Mouse (Mus musculus) forebrain, embryonic 13.5 days (tissue): ENCODE measurements at regions not wholly inside any gene's neighbourhood (a gene's known extent, or its start where the extent isn't known, plus 50 kb on each side); places are given as distances from the start of the nearest gene placed in this dataset.
A peak's percentile ranks its signal among the peaks of the same experiment; 100 is the strongest.

Experiments
- ATAC-seq: fragments of 200-750 bp; cut with Nextera tagmentation; 2 replicates; pipeline ENCODE4 v1.8.0; 2017
- H3K27ac ChIP-seq: fragments of 300-500 bp; sonication (generic); 2 replicates; pipeline ENCODE4 v1.5.1; 2015; ENCODE audit warnings: inconsistent platforms, mild to moderate bottlenecking, moderate library complexity
- H3K27me3 ChIP-seq: fragments of 300-500 bp; sonication (generic); 2 replicates; pipeline ENCODE4 v1.6.1; 2015; ENCODE audit warnings: mild to moderate bottlenecking, inconsistent platforms
- H3K36me3 ChIP-seq: fragments of 300-500 bp; sonication (generic); 2 replicates; pipeline ENCODE4 v1.6.1; 2015; ENCODE audit warnings: mild to moderate bottlenecking, inconsistent platforms; ENCODE audit not compliant: poor library complexity, severe bottlenecking
- H3K4me1 ChIP-seq: fragments of 300-500 bp; sonication (generic); 2 replicates; pipeline ENCODE4 v1.6.1; 2015; ENCODE audit warnings: inconsistent platforms
- H3K4me2 ChIP-seq: fragments of 300-500 bp; sonication (generic); 2 replicates; pipeline ENCODE4 v1.6.1; 2015; ENCODE audit warnings: inconsistent platforms, mild to moderate bottlenecking, moderate library complexity
- H3K4me3 ChIP-seq: fragments of 300-500 bp; sonication (generic); 2 replicates; pipeline ENCODE4 v1.5.1; 2015; ENCODE audit warnings: mild to moderate bottlenecking, inconsistent platforms
- H3K9ac ChIP-seq: fragments of 300-500 bp; sonication (generic); 2 replicates; pipeline ENCODE4 v1.6.1; 2015; ENCODE audit warnings: mild to moderate bottlenecking, inconsistent platforms
- H3K9me3 ChIP-seq: fragments of 300-500 bp; sonication (generic); replicated peaks from 2 replicates; pipeline ENCODE4 v1.6.1; 2016; ENCODE audit warnings: inconsistent platforms
- WGBS: fragments of 180-500 bp; shearing (Covaris S2); methylation state at CpG from one replicate; pipeline ENCODE4 v1.1.7; 2015; 5-methylcytosine and 5-hydroxymethylcytosine counted together

GRCm38 (mm10) chr17:76205082-76205481 lies 653.3 kb upstream of the Fam98a start:
- no peak overlapping the region for H3K9ac ChIP-seq
- no peak for ATAC-seq
- H3K27me3 ChIP-seq: no peaks in the 10 kb centered on the region
- H3K4me2 ChIP-seq: no peak overlapping the region
- no peak overlapping the region for H3K27ac ChIP-seq
- H3K4me3 ChIP-seq: no peak overlapping the region
- no peaks in the 10 kb centered on the region for H3K4me1 ChIP-seq
- H3K9me3 ChIP-seq: no peaks in the 10 kb centered on the region
- H3K36me3 ChIP-seq: no peaks in the 10 kb centered on the region

GRCm38 (mm10) chr17:76184813-76185212 lies 633.1 kb upstream of the Fam98a start:
- 14% methylated on average over 2 of the region's 2 CpGs for WGBS
- H3K4me3 ChIP-seq: no peak overlapping the region
- no peak overlapping the region for H3K4me2 ChIP-seq
- H3K9me3 ChIP-seq: no peaks in the 10 kb centered on the region
- H3K27ac ChIP-seq: no peak overlapping the region
- H3K27me3 ChIP-seq: no peaks in the 10 kb centered on the region
- H3K36me3 ChIP-seq: no peaks in the 10 kb centered on the region
- peak; percentile 78 for ATAC-seq
- no peak overlapping the region for H3K9ac ChIP-seq
- peaks cover 6% of the 10 kb centered on the region; the same call in 1 of the 2 replicates for H3K4me1 ChIP-seq

- Histone ChIP-seq H3K27me3 (no peaks in the 10 kb centered on the region), H3K9me3 (no peaks in the 10 kb centered on the region), H3K27ac (no peak overlapping the region), H3K9ac (no peak overlapping the region), H3K4me1 (no peaks in the 10 kb centered on the region), H3K4me2 (no peak overlapping the region), H3K4me3 (no peak overlapping the region), H3K36me3 (no peaks in the 10 kb centered on the region)
- ATAC-seq: no peak
These were observed 585.1 kb upstream of the Fam98a start for GRCm38 (mm10) chr17:76136660-76137495.

GRCm38 (mm10) chr17:76134030-76134429 lies 582.3 kb upstream of the Fam98a start:
- Histone ChIP-seq H3K4me2 (no peak overlapping the region), H3K4me3 (no peak overlapping the region), H3K9me3 (no peaks in the 10 kb centered on the region), H3K36me3 (no peaks in the 10 kb centered on the region), H3K27ac (no peak overlapping the region), H3K4me1 (no peaks in the 10 kb centered on the region), H3K27me3 (no peaks in the 10 kb centered on the region), H3K9ac (no peak overlapping the region)
- 81% methylated on average over 3 of the region's 3 CpGs for WGBS
- ATAC-seq: no peak

- H3K4me3 ChIP-seq: no peak overlapping the region
- no peak overlapping the region for H3K9ac ChIP-seq
- no peak overlapping the region for H3K27ac ChIP-seq
- no peaks in the 10 kb centered on the region for H3K9me3 ChIP-seq
- H3K4me1 ChIP-seq: no peaks in the 10 kb centered on the region
- no peaks in the 10 kb centered on the region for H3K27me3 ChIP-seq
- WGBS: 62% methylated on average over 5 of the region's 5 CpGs
- H3K4me2 ChIP-seq: no peak overlapping the region
- H3K36me3 ChIP-seq: no peaks in the 10 kb centered on the region
- ATAC-seq: peak; percentile 85
These were observed 573.5 kb upstream of the Fam98a start for GRCm38 (mm10) chr17:76125260-76125659.

- ATAC-seq: peak; percentile 95
- no peak overlapping the region for H3K9ac ChIP-seq
- H3K36me3 ChIP-seq: no peaks in the 10 kb centered on the region
- no peak overlapping the region for H3K4me3 ChIP-seq
- H3K4me2 ChIP-seq: no peak overlapping the region
- peaks cover 15% of the 10 kb centered on the region; the same call in 1 of the 2 replicates for H3K4me1 ChIP-seq
- peaks cover 15% of the 10 kb centered on the region for H3K27me3 ChIP-seq
- H3K9me3 ChIP-seq: no peaks in the 10 kb centered on the region
- 27% methylated on average over 9 of the region's 9 CpGs for WGBS
- H3K27ac ChIP-seq: peak overlapping the region; percentile 46; the same call in 1 of the 2 replicates
These were observed 559.8 kb upstream of the Fam98a start for GRCm38 (mm10) chr17:76111315-76112195.

GRCm38 (mm10) chr17:76110856-76111255 lies 559.1 kb upstream of the Fam98a start:
- Histone ChIP-seq H3K4me3 (no peak overlapping the region), H3K27ac (no peak overlapping the region; the same call in 1 of the 2 replicates), H3K9ac (no peak overlapping the region), H3K4me2 (no peak overlapping the region), H3K27me3 (peaks cover 15% of the 10 kb centered on the region), H3K9me3 (no peaks in the 10 kb centered on the region), H3K36me3 (no peaks in the 10 kb centered on the region), H3K4me1 (peaks cover 15% of the 10 kb centered on the region; the same call in 1 of the 2 replicates)
- 67% methylated on average over 1 of the region's 1 CpGs for WGBS
- ATAC-seq: no peak

- Histone ChIP-seq H3K27ac (no peak overlapping the region), H3K9me3 (no peaks in the 10 kb centered on the region), H3K9ac (no peak overlapping the region), H3K27me3 (no peaks in the 10 kb centered on the region), H3K4me2 (no peak overlapping the region), H3K4me3 (no peak overlapping the region), H3K36me3 (no peaks in the 10 kb centered on the region), H3K4me1 (no peaks in the 10 kb centered on the region)
- ATAC-seq: no peak
- 86% methylated on average over 3 of the region's 3 CpGs for WGBS
These were observed 531.8 kb upstream of the Fam98a start for GRCm38 (mm10) chr17:76083536-76083935.

GRCm38 (mm10) chr17:76081780-76082179 lies 530.0 kb upstream of the Fam98a start:
- ATAC-seq: no peak
- no peak overlapping the region for H3K9ac ChIP-seq

GRCm38 (mm10) chr17:76046438-76046837 lies 494.7 kb upstream of the Fam98a start:
- H3K4me3 ChIP-seq: no peak overlapping the region
- no peak overlapping the region for H3K4me2 ChIP-seq
- H3K9ac ChIP-seq: no peak overlapping the region
- H3K4me1 ChIP-seq: no peaks in the 10 kb centered on the region
- WGBS: 96% methylated on average over 1 of the region's 1 CpGs
- no peaks in the 10 kb centered on the region for H3K27me3 ChIP-seq
- no peaks in the 10 kb centered on the region for H3K36me3 ChIP-seq
- H3K9me3 ChIP-seq: no peaks in the 10 kb centered on the region
- ATAC-seq: no peak
- H3K27ac ChIP-seq: no peak overlapping the region

More at GRCm38 (mm10) chr17:76081780-76082179, 530.0 kb upstream of the Fam98a start:
- Histone ChIP-seq H3K4me2 (no peak overlapping the region), H3K27ac (no peak overlapping the region), H3K4me1 (no peaks in the 10 kb centered on the region), H3K27me3 (no peaks in the 10 kb centered on the region), H3K36me3 (no peaks in the 10 kb centered on the region), H3K4me3 (no peak overlapping the region), H3K9me3 (no peaks in the 10 kb centered on the region)
- 80% methylated on average over 2 of the region's 2 CpGs for WGBS

- no peak overlapping the region for H3K4me3 ChIP-seq
- H3K27me3 ChIP-seq: no peaks in the 10 kb centered on the region
- no peak overlapping the region for H3K27ac ChIP-seq
- H3K4me1 ChIP-seq: no peaks in the 10 kb centered on the region
- WGBS: 78% methylated on average over 1 of the region's 1 CpGs
- no peak overlapping the region for H3K4me2 ChIP-seq
- no peaks in the 10 kb centered on the region for H3K9me3 ChIP-seq
- H3K9ac ChIP-seq: no peak overlapping the region
- ATAC-seq: peak; percentile 67; the same call in 1 of the 2 replicates
- H3K36me3 ChIP-seq: no peaks in the 10 kb centered on the region
These were observed 481.0 kb upstream of the Fam98a start for GRCm38 (mm10) chr17:76032710-76033109.

GRCm38 (mm10) chr17:76008011-76008410 lies 456.3 kb upstream of the Fam98a start:
- Histone ChIP-seq H3K4me2 (no peak overlapping the region), H3K4me3 (no peak overlapping the region), H3K4me1 (no peaks in the 10 kb centered on the region), H3K9me3 (no peaks in the 10 kb centered on the region), H3K27me3 (no peaks in the 10 kb centered on the region), H3K36me3 (no peaks in the 10 kb centered on the region), H3K9ac (no peak overlapping the region), H3K27ac (no peak overlapping the region)
- no peak for ATAC-seq
- WGBS: 63% methylated on average over 1 of the region's 1 CpGs
